ENCODE assay signal across 10 mouse cellular contexts in genomic region chr11:33685904-33686303, GRCm38 (mm10).
DNase-seq lines count a peak whose midpoint lies in the region; ATAC-seq and TF ChIP-seq lines count a peak whose summit lies in the region.
"Had no signal": no experiment of that assay in that cellular context is flagged by ENCODE, and none has a peak within 500 bp of the region (broad histone marks: within the 10 kb centered on the region; RNA-seq: fewer than 3 reads in every experiment).

No protein-coding gene starts in this region.

- H3K27ac ChIP-seq in gastrocnemius, adult 2 months = no peak overlapping the region
- H3K27ac ChIP-seq: liver, embryonic 15.5 days had no signal

- no peak for ATAC-seq in inflammation-experienced regulatory T-cells, adult 6 months

- TF ChIP-seq CTCF in gastrocnemius, adult 2 months (IDR thresholded peaks at IDR 0.05) = no peak

- H3K4me3 ChIP-seq in gastrocnemius, adult 2 months = no peak overlapping the region
- H3K4me3 ChIP-seq: liver, embryonic 15.5 days had no signal

- DNase-seq in left cerebral cortex, adult 18-20 months (ENCODE audit: low spot score in 2 of 2) = peak; percentile 68 to 74
- no peak for DNase-seq in left cerebral cortex, adult 11 months (ENCODE audit: low spot score)
- DNase-seq in cerebellum, adult 9-11 months = peak; percentile 26
- DNase-seq in layer of hippocampus, adult 9-11 months = peak; percentile 47
- DNase-seq in right cerebral cortex, postnatal 14 days = peak; percentile 60
- DNase-seq in gastrocnemius, adult 2 months = no peak
- no peak for DNase-seq in urinary bladder, adult 18-20 months (ENCODE audit: low spot score in 2 of 2)
- DNase-seq: kidney, postnatal 10 days had no signal

- intact Hi-C loops in gastrocnemius, adult 2 months (cut with DNase I) = no loop called here

Comparison
In these comparisons a context has a peak if more than half of its experiments do, and no peak if none do; other contexts are left out.
1. DNase-seq: peak in left cerebral cortex, adult 18-20 months (2 of 2), cerebellum, adult 9-11 months (single experiment), layer of hippocampus, adult 9-11 months (single experiment) and right cerebral cortex, postnatal 14 days (single experiment); none in left cerebral cortex, adult 11 months (single experiment), gastrocnemius, adult 2 months (single experiment) and urinary bladder, adult 18-20 months (0 of 2).